Mouse (Mus musculus): Measurements from ENCODE around the gene Nppa.
"Not testable (repeated sequence)": the region's sequence is repeated elsewhere in the genome, so short reads cannot be mapped to it uniquely, and the experiment has no call there.

Gene Nppa

GRCm38 (mm10) chr4:148011332-148011731, 10.8 kb downstream of the Nppa start:
- no peak for DNase-seq (ENCODE audit: low spot score in 2 of 2)

DNA sequence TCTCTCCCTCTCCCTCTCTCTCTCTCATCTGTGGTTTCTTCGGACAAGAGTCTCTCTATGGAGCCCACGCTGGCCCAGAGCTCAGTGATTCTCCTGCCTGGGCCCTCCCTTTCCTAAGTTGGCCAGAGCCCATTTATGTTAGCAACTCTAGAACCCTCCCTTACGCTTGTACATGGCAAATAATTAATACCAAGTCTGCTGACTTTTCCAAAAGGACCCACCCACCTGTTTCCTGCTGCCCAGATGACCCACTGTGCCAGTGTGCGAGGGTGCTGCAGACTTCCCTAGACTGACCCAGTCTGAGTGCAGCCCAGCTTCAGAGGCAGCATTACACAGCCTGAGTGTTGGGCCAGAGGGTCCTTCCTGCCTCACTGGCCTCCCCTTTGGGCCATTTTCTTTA, 11.7 kb downstream of the Nppa start:
- no peak for DNase-seq (ENCODE audit: low spot score in 2 of 2)

DNA sequence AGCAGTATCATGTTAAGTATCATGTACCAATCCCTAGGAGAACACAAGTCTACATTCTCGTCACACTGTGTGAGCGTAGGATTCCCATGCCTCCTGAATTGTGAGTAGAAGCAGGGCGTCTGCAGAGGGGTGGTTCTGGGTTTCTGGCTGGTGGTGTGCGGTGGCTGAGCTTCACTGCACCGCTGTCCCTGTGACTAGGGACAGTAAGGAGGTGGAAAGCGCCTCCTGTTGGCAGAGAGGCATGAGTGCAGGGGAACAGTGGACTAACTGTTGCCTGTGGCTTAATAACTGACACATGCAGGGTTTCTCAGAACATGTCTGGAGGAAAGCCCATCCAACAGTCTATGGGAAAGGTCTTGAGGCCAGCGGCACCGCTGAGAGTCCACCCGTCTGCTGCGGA, 14.9 kb downstream of the Nppa start:
- DNase-seq (ENCODE audit: low spot score in 2 of 2), result no peak

DNA sequence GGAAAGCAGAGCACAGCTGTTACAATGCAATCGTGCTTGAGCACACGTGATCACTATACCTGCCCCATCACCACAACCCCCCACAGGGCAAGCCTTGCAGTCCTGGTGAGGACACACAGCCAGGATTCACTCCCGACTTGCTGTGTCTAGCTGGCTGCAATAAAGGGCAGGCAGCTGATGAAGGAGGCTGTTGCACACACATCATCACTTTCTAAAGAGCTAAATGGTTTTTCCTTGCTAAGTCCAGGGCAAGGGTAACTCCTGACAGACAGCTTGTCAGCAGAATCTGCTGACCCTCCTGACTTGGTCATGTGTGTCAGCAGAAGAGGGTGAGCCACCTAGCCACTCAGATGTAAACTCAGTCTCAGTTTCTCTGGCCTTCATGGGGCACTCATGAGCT, 16.5 kb downstream of the Nppa start:
- DNase-seq (ENCODE audit: low spot score in 2 of 2), result no peak

- no peak for DNase-seq (ENCODE audit: low spot score in 2 of 2)
Observed at GRCm38 (mm10) chr4:148018410-148018809, 17.9 kb downstream of the Nppa start.

- no peak for DNase-seq (ENCODE audit: low spot score in 2 of 2)
Observed at GRCm38 (mm10) chr4:148024003-148024402, 23.5 kb downstream of the Nppa start.

DNA sequence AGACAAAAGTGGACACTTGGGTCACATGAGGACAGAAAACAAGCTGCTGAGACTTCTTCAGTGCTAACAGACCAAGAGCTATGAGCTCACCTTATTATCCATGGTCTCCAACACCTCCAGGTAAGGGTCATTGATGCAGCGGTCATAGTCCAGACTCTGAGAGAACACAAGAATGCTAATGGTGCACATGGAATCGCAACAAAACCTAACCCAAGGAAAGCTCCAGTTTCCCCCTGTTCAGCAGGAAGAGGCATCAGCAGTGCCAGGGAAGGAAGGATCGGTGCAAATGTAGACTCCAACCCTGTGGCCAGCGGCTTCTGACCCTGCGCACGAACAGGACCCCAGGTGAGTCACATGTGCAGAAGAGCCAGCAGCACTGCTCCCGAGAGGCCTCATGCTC, 28.8 kb downstream of the Nppa start:
- peak in 1 of 2 experiments; percentile 57 for DNase-seq (ENCODE audit: low spot score in 2 of 2)

DNA sequence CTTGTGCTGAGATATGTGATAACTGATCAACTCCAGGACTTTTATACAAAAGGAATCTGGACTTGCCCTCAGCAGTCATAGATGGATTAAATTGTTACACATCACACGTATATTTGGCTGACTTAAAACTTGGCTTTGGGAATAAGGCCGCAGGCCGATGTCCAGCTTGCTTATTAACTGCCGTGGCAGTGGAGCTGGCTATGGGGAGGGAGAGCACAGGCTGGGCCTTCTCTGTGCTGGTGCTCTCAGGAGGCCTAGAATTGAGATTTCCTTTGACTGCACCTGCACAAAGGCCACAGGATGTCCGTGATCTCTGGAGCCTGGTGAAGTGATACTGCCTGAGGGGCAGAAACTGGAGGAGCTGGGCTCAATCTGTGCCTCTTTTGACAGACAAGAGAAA, 30.0 kb downstream of the Nppa start:
- DNase-seq (ENCODE audit: low spot score in 2 of 2), result no peak

DNA sequence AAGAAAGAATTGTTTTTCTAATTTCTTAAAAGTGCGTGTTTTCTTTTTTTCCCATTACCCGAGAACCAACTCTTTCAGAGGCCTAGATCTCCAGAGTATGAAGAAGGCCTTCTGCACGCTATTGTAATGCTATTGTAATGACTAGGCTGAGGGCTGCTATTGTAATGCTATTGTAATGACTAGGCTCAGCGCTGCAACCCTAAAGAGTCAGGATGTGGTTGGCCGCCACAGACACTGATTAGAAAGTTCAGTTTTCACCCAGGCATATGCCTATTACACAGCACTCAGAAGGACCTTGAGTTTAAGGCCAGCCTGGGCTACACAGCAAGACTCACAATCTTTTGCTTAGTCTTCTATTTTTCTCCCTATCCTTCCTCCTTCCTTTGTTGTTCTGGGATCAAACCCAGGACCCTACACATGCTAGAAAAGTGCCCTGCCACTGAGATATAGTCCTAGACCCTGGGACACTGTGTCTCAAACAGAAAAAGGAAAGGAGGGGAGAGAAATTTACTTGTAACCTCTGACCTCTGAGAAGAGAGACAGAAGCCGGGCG, 33.4 kb downstream of the Nppa start:
- DNase-seq (ENCODE audit: low spot score in 2 of 2), result no peak

DNA sequence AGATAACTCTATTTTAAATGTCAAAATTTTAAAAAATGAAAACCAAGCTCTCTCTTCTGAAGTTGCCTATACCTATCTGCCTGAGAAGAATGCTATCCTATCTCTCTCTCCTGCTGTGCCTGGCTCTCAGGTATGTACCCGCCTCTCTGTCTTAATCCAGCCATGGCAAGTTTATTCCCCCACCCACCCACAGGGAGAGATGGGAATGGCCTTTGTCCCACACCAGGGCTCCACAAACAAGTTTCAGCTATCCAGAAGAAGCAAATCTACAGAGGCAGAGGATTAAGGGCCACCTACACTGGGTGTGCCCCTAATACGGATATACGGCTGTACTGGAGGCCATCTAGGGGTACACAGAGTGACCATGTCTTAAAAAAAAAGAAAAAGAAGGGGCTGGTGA, 34.9 kb downstream of the Nppa start:
- DNase-seq (ENCODE audit: low spot score in 2 of 2), result no peak

GRCm38 (mm10) chr4:148038079-148038599, 37.6 kb downstream of the Nppa start:
- DNase-seq (ENCODE audit: low spot score in 2 of 2), result no peak

- peak; percentile 99 for DNase-seq (ENCODE audit: low spot score in 2 of 2)
Observed at GRCm38 (mm10) chr4:148038600-148039253, 38.2 kb downstream of the Nppa start, which contains the start of the genes Clcn6 and Mthfr. Gene Clcn6, minus strand, starts transcription at chr4:148038821. Gene Mthfr, plus strand, starts transcription at chr4:148039077.

- peak in 1 of 2 experiments; percentile 31 for DNase-seq (ENCODE audit: low spot score in 2 of 2)
Observed at GRCm38 (mm10) chr4:148039254-148040028, 38.9 kb downstream of the Nppa start.

DNA sequence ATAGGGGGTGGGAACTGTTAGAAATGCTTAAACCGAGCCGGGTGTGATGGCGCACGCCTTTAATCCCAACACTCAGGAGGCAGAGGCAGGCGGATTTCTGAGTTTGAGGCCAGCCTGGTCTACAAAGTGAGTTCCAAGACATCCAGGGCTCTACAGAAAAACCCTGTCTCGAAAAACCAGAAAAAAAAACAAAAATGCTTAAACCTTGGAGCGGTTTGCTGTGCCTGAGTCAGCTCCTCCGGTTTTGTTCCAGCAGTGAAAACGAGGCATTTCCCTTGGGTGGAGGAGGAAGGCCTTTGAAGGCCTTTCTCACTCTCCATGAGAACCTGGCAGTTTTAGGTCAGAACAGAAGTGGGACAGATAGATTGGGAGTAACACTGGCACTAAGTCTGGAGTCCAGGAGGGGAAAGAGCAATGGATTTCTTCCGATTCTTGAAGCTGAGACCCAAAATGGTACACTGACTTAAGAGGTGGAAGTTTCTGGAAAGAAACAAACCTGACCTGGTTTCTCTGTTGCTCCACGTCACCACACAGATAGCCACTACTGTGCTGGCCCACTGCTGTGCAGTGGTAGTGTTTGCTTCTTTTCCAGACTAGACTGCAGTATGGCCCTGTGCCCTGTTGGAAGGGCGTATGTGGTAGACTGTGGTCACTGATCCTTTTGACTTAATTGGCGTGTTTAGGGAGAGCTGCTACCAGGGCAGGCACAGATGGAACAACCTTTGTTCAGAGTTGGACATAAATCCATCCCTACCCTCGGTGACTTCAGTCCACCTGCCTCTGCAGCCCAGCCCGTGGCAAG, 39.7 kb downstream of the Nppa start:
- no peak for DNase-seq (ENCODE audit: low spot score in 2 of 2)

DNA sequence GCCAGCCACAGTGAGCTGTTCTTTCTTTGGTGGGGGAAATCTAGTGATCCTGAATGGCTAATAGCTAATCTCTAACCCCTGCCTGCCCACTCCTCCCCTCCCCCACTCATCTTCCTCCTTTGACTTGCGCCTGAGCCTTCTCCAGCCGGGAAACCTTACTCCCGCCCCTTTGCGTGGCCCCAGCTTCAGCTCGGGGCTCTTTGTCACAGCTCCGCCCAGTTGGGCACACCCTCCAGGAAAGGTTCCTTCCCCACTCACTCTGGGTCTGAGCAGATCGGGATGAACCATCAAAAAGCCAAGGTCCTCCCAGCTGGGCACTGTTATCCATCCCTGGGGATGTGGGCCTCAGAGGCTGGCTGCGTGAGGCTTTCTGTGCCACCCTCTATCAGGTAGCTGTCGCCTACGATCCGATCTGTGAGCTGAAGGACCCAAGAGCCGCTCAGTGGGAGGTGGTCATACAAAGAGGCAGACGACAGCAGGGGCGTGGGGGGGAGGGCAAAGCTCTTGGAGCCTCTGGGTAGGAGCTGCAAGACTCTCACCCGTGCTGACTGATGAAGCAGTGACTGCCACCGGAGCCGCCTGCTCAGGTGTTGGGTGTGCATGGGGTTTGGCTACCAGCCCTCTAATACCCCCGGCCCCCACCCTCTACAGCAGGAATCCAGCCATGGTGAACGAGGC, 40.5 kb downstream of the Nppa start:
- peak; percentile 59 to 78 for DNase-seq (ENCODE audit: low spot score in 2 of 2)

GRCm38 (mm10) chr4:148041611-148042191, 41.2 kb downstream of the Nppa start:
- DNase-seq (ENCODE audit: low spot score in 2 of 2), result peak in 1 of 2 experiments; percentile 73

- not testable (repeated sequence) for DNase-seq (ENCODE audit: low spot score in 2 of 2)
Observed at GRCm38 (mm10) chr4:148043327-148043726, 42.8 kb downstream of the Nppa start.

DNA sequence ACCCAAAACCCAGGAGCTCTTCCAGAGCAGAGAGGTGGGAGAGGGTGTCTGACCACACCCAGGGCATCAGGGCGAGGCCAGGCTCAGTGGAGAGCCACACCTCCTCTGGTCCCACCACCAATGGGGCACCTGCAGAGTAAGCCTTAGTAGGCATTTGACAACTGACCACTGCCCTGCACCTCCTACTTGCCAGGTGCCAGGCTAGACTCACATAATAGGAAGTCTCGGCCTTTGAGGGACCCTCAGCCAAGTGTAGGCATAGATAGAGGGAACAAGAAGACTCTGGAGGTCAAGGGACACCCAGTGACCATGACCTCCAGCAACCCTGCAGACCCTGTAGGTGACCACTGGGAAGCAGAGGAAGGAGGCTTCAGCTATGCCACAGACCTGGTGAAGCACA, 43.6 kb downstream of the Nppa start:
- DNase-seq (ENCODE audit: low spot score in 2 of 2), result peak in 1 of 2 experiments; percentile 64

DNA sequence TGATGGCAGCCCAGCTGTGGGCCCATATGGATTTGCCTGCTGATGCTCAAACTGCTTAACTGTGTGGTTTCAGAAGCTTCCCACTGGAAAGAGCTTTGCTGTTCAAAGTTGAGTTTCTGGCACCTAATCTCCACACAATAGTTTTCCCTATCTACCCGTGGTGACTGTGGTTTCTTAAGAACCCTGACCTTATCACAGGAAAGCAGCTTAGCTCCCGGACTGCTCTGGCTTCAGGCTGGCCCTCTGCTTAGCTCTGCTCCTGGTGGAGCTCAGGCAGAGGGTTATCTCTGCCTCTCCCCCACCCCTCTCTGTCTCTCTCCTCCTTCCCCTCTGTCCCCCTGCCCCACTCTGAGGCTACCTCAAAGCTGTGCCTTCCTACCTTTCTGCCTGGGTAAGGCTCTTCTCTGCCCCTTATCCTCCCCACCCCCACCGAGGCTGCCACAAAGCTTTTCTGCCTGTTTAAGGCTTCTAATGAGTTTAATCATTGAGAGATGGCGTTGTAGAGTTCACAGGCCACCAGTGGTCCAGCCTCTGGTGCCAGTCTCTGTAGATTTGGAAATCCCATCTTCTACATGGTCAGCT, 46.0 kb downstream of the Nppa start:
- peak in 1 of 2 experiments; percentile 60 for DNase-seq (ENCODE audit: low spot score in 2 of 2)

GRCm38 (mm10) chr4:148050396-148050914, 49.9 kb downstream of the Nppa start:
- DNase-seq (ENCODE audit: low spot score in 2 of 2), result not testable (repeated sequence)
